Mouse (Mus musculus) forebrain, embryonic 13.5 days (tissue): ENCODE results near the gene Polr2e. TPM values are rescaled to one million over a fixed set of nuclear protein-coding genes. Genes with fewer than 3 reads are reported as not detected.
A peak's percentile ranks its signal among the peaks of the same experiment; 100 is the strongest.

ENCODE experiments used
- ATAC-seq: fragments of 200-750 bp; cut with Nextera tagmentation; 2 replicates; pipeline ENCODE4 v1.8.0; 2017
- H3K27ac ChIP-seq: fragments of 300-500 bp; sonication (generic); 2 replicates; pipeline ENCODE4 v1.5.1; 2015; ENCODE audit warnings: inconsistent platforms, mild to moderate bottlenecking, moderate library complexity
- H3K27me3 ChIP-seq: fragments of 300-500 bp; sonication (generic); 2 replicates; pipeline ENCODE4 v1.6.1; 2015; ENCODE audit warnings: mild to moderate bottlenecking, inconsistent platforms
- H3K36me3 ChIP-seq: fragments of 300-500 bp; sonication (generic); 2 replicates; pipeline ENCODE4 v1.6.1; 2015; ENCODE audit warnings: mild to moderate bottlenecking, inconsistent platforms; ENCODE audit not compliant: poor library complexity, severe bottlenecking
- H3K4me1 ChIP-seq: fragments of 300-500 bp; sonication (generic); 2 replicates; pipeline ENCODE4 v1.6.1; 2015; ENCODE audit warnings: inconsistent platforms
- H3K4me2 ChIP-seq: fragments of 300-500 bp; sonication (generic); 2 replicates; pipeline ENCODE4 v1.6.1; 2015; ENCODE audit warnings: inconsistent platforms, mild to moderate bottlenecking, moderate library complexity
- H3K4me3 ChIP-seq: fragments of 300-500 bp; sonication (generic); 2 replicates; pipeline ENCODE4 v1.5.1; 2015; ENCODE audit warnings: mild to moderate bottlenecking, inconsistent platforms
- H3K9ac ChIP-seq: fragments of 300-500 bp; sonication (generic); 2 replicates; pipeline ENCODE4 v1.6.1; 2015; ENCODE audit warnings: mild to moderate bottlenecking, inconsistent platforms
- H3K9me3 ChIP-seq: fragments of 300-500 bp; sonication (generic); replicated peaks from 2 replicates; pipeline ENCODE4 v1.6.1; 2016; ENCODE audit warnings: inconsistent platforms
- WGBS: fragments of 180-500 bp; shearing (Covaris S2); methylation state at CpG from one replicate; pipeline ENCODE4 v1.1.7; 2015; 5-methylcytosine and 5-hydroxymethylcytosine counted together
- polyA plus RNA-seq: library from polyadenylated mRNA; unstranded; fragments of >200 nt; fragmentation: Nextera tagmentation; extraction: Ambion mirVana; gene quantifications from 2 replicates; pipeline ENCODE4 v1.2.1, GENCODE M21; 2015

Gene Polr2e
- polyA plus RNA-seq, 1 experiment from 2014 or later = 193 TPM

GRCm38 (mm10) chr10:80003374-80004232, 36.0 kb downstream of the Polr2e start:
- Histone ChIP-seq H3K27me3 (peaks cover 63% of the 10 kb centered on the region), H3K4me1 (no peaks in the 10 kb centered on the region), H3K4me2 (no peak overlapping the region), H3K9me3 (no peaks in the 10 kb centered on the region), H3K9ac (no peak overlapping the region), H3K4me3 (no peak overlapping the region), H3K27ac (no peak overlapping the region), H3K36me3 (no peaks in the 10 kb centered on the region)
- no peak for ATAC-seq
- WGBS = 61% methylated on average over 9 of the region's 9 CpGs

DNA sequence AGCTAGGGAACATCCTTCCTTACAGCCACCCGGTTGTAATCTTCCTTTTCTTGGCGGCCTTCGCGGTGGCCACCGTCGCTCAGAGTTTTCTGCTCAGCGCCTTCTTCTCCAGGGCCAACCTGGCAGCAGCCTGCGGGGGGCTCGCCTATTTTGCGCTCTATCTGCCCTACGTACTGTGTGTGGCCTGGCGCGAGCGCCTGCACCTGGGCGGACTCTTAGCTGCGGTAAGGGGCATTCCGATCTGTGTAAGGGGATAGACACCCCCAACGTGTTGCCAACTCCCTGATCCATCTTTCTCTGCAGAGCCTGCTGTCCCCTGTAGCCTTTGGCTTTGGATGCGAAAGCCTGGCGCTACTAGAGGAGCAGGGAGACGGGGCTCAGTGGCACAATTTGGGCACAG, 36.8 kb downstream of the Polr2e start:
- no peaks in the 10 kb centered on the region for H3K36me3 ChIP-seq
- WGBS = 19% methylated on average over 21 of the region's 21 CpGs
- no peaks in the 10 kb centered on the region for H3K9me3 ChIP-seq
- H3K4me3 ChIP-seq = no peak overlapping the region
- no peak overlapping the region for H3K27ac ChIP-seq
- no peak overlapping the region for H3K4me2 ChIP-seq
- H3K27me3 ChIP-seq = peaks cover 64% of the 10 kb centered on the region
- ATAC-seq = no peak
- H3K4me1 ChIP-seq = peaks cover 7% of the 10 kb centered on the region
- H3K9ac ChIP-seq = no peak overlapping the region

- no peak overlapping the region for H3K4me2 ChIP-seq
- no peak for ATAC-seq
- H3K9me3 ChIP-seq = no peaks in the 10 kb centered on the region
- no peaks in the 10 kb centered on the region for H3K36me3 ChIP-seq
- 76% methylated on average over 9 of the region's 9 CpGs for WGBS
- peaks cover 16% of the 10 kb centered on the region for H3K4me1 ChIP-seq
- no peak overlapping the region for H3K4me3 ChIP-seq
- no peak overlapping the region for H3K27ac ChIP-seq
- no peak overlapping the region for H3K9ac ChIP-seq
- H3K27me3 ChIP-seq = peaks cover 64% of the 10 kb centered on the region
Measured at GRCm38 (mm10) chr10:80001945-80002344, 37.6 kb downstream of the Polr2e start.

- Histone ChIP-seq H3K4me3 (peak overlapping the region; percentile 51), H3K9ac (peak overlapping the region; percentile 63), H3K27ac (peak overlapping the region; percentile 44; the same call in 1 of the 2 replicates), H3K27me3 (peaks cover 46% of the 10 kb centered on the region), H3K4me1 (peaks cover 25% of the 10 kb centered on the region), H3K9me3 (no peaks in the 10 kb centered on the region), H3K36me3 (no peaks in the 10 kb centered on the region), H3K4me2 (peak overlapping the region; percentile 81)
- WGBS = 6% methylated on average over 15 of the region's 15 CpGs
- peak; percentile 41 for ATAC-seq
Measured at GRCm38 (mm10) chr10:79997819-79998218, 41.8 kb downstream of the Polr2e start.

GRCm38 (mm10) chr10:79997034-79997760, 42.4 kb downstream of the Polr2e start:
- peak; percentile 80 for ATAC-seq
- H3K27me3 ChIP-seq = peaks cover 40% of the 10 kb centered on the region
- H3K36me3 ChIP-seq = no peaks in the 10 kb centered on the region
- H3K4me2 ChIP-seq = peak overlapping the region; percentile 81
- no peaks in the 10 kb centered on the region for H3K9me3 ChIP-seq
- WGBS = under 1% methylated on average over 35 of the region's 35 CpGs
- peaks cover 25% of the 10 kb centered on the region for H3K4me1 ChIP-seq
- H3K4me3 ChIP-seq = peak overlapping the region; percentile 51
- peak overlapping the region; percentile 45 for H3K27ac ChIP-seq
- peak overlapping the region; percentile 63 for H3K9ac ChIP-seq

- Histone ChIP-seq H3K36me3 (no peaks in the 10 kb centered on the region), H3K4me3 (peak within 1 kb of the TSS; percentile 51), H3K9me3 (peaks cover 3% of the 10 kb centered on the region), H3K4me2 (peak within 1 kb of the TSS; percentile 81), H3K9ac (peak within 1 kb of the TSS; percentile 63), H3K27me3 (peaks cover 32% of the 10 kb centered on the region), H3K27ac (peak within 1 kb of the TSS; percentile 52), H3K4me1 (peaks cover 25% of the 10 kb centered on the region)
- under 1% methylated on average over 34 of the region's 34 CpGs for WGBS
- peak; percentile 89 for ATAC-seq
Measured at GRCm38 (mm10) chr10:79996272-79997033, 43.1 kb downstream of the Polr2e start, which contains the start of gene Abca7. Gene Abca7 (plus strand): TSS chr10:79996494.

- no peak overlapping the region for H3K9ac ChIP-seq
- H3K9me3 ChIP-seq = peaks cover 11% of the 10 kb centered on the region
- H3K27me3 ChIP-seq = peaks cover 32% of the 10 kb centered on the region
- 0 out of 2 replicates have a peak overlapping the region, but pooled peaks have one; percentile 51 for H3K4me3 ChIP-seq
- peaks cover 25% of the 10 kb centered on the region for H3K4me1 ChIP-seq
- H3K36me3 ChIP-seq = no peaks in the 10 kb centered on the region
- H3K27ac ChIP-seq = no peak overlapping the region
- 92% methylated on average over 1 of the region's 1 CpGs for WGBS
- ATAC-seq = no peak
- no peak overlapping the region; the same call in 1 of the 2 replicates for H3K4me2 ChIP-seq
Measured at GRCm38 (mm10) chr10:79995636-79996035, 44.0 kb downstream of the Polr2e start.

DNA sequence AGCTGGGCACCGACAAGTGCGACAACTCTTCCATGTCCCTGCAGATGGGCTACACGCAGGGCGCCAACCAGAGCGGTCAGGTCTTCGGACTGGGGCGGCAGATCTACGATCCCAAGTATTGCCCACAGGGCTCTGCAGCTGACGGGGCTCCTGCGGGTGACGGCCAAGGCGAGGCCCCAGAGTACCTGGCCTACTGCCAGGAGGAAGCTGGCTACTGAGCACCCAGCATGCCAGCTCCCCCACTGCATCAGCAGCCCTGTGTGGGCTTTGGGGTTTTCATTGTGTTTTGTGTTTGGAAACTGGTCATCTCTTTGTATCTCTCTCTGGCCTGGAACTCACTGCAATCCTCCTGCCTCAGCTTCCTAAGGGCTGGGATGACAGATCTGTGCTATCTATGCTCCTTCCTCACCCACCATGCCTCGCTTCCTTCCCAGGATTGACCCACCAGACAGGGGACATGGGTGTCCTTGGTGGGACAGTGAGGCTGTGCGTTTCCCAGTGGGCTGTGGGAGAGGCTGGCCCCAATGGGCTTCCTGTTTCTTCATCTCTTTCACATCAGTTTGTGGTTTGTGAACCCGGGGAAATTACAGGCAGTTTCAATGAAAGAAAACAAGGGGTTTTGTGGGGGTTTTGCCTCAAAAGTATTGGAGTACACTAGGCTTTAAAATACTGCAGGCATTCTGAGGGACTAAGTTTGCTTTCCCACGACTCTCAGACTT, 45.0 kb downstream of the Polr2e start:
- Histone ChIP-seq H3K9ac (no peak overlapping the region), H3K36me3 (no peaks in the 10 kb centered on the region), H3K9me3 (peaks cover 11% of the 10 kb centered on the region), H3K4me2 (no peak overlapping the region), H3K4me1 (peaks cover 25% of the 10 kb centered on the region), H3K4me3 (no peak overlapping the region), H3K27ac (no peak overlapping the region), H3K27me3 (peaks cover 30% of the 10 kb centered on the region)
- 81% methylated on average over 16 of the region's 16 CpGs for WGBS
- no peak for ATAC-seq

DNA sequence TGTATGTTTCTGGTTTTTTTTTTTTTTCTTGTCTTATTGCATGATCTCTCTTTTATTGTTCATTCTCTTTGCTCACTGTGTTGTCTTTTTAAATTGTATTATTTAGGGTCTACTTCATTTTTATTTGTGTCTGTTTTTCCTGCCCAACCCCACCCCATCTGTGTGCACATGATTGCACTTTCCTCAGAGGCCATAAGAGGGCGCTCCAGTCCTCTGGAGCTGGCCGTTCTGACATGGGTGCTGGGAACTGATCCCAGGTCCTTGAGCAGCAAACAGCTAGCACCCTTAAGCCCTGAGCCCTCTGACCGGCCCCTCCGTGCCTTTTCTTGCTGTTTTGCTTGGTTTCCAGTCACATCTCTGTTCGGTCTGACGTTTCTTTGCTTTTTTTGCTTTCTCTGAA, 48.0 kb downstream of the Polr2e start:
- Histone ChIP-seq H3K9ac (no peak overlapping the region), H3K9me3 (peaks cover 11% of the 10 kb centered on the region), H3K36me3 (no peaks in the 10 kb centered on the region), H3K4me1 (peaks cover 17% of the 10 kb centered on the region), H3K27ac (no peak overlapping the region), H3K4me3 (no peak overlapping the region), H3K27me3 (peaks cover 46% of the 10 kb centered on the region), H3K4me2 (no peak overlapping the region)
- no peak for ATAC-seq
- WGBS = 88% methylated on average over 6 of the region's 6 CpGs

GRCm38 (mm10) chr10:79991099-79991498, 48.5 kb downstream of the Polr2e start:
- no peak overlapping the region for H3K9ac ChIP-seq
- no peak overlapping the region for H3K4me3 ChIP-seq
- H3K27me3 ChIP-seq = peaks cover 48% of the 10 kb centered on the region
- no peak overlapping the region for H3K27ac ChIP-seq
- peaks cover 11% of the 10 kb centered on the region for H3K9me3 ChIP-seq
- no peak for ATAC-seq
- H3K4me2 ChIP-seq = no peak overlapping the region
- peaks cover 22% of the 10 kb centered on the region for H3K4me1 ChIP-seq
- 50% methylated on average over 12 of the region's 12 CpGs for WGBS
- H3K36me3 ChIP-seq = no peaks in the 10 kb centered on the region

- peaks cover 11% of the 10 kb centered on the region for H3K9me3 ChIP-seq
- H3K4me1 ChIP-seq = peaks cover 27% of the 10 kb centered on the region
- no peak overlapping the region for H3K4me3 ChIP-seq
- no peak overlapping the region for H3K9ac ChIP-seq
- no peaks in the 10 kb centered on the region for H3K36me3 ChIP-seq
- WGBS = 11% methylated on average over 15 of the region's 15 CpGs
- H3K4me2 ChIP-seq = peak overlapping the region; percentile 58; the same call in 1 of the 2 replicates
- peaks cover 48% of the 10 kb centered on the region for H3K27me3 ChIP-seq
- no peak for ATAC-seq
- H3K27ac ChIP-seq = no peak overlapping the region
Measured at GRCm38 (mm10) chr10:79989870-79990269, 49.7 kb downstream of the Polr2e start.
